Mouse (Mus musculus) neural tube, postnatal 0 days (tissue): ENCODE results near the gene Pycard. TPM values are rescaled to one million over a fixed set of nuclear protein-coding genes. Genes with fewer than 3 reads are reported as not detected.

Source experiments
- polyA plus RNA-seq: library from polyadenylated mRNA; unstranded; fragments of >200 nt; fragmentation: Nextera tagmentation; extraction: Ambion mirVana; gene quantifications from 2 replicates; pipeline ENCODE4 v1.2.1, GENCODE M21; 2015

The Pycard gene
- polyA plus RNA-seq = 13.0 and 15.8 TPM in 2 replicates

GRCm38 (mm10) chr7:127993341-127993977 is at the start of gene Pycard:
Pycard (minus strand) TSS chr7:127993867.

DNA sequence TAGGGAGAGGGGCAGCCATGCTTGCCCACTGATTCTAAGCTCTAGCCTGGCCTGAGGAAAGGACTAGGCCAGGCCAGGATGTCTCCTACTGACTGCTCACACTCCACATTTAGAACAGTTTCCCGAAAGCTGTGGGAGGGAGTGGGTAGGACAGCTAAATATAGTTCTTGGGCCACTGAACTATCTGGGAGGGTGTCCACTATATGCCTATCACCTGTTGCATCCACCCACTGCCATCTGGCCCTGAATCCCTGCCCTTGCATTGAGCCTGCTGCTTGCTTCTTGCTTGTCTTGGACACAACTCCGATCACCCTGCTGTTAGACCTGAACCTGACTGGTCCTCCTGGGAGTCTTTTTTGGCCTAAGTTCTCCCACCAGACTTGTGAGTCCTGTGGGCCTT is 10.0 kb upstream of the Pycard start, which contains the start of gene Trim72:
Gene Trim72, plus strand, starts transcription at position 262 of the 400 bp plus-strand sequence.

GRCm38 (mm10) chr7:127967004-127967921 is 26.4 kb downstream of the Pycard start, which contains the start of gene Fus:
Fus (plus strand) TSS chr7:127967457.

DNA sequence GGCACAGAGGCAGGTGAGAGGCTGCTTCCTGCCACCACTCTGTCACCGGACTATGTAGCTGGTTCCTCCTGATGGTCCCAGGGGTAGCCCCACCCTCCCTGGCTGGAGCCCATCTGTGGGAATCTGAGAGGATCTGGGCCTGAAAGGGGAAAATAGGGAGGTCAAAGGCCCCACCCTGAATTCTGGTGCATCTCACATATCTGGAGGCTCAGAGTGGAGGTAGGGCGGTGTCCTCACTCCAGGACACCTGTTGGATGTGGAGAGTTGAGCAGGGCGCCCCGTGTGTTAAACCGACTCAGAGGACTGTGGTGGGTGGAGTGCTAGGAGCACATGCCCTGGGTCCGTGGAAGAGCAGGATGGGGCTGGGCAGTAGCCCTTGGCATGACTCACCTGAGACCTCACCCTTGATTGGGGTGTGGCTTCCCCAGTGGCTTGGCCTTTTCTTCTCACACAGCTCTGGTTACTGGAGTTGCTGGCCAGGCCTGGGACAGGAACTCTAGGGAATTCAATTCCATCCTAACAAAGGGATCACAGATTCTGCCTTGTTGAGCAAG is 47.1 kb downstream of the Pycard start, which contains the start of gene Prss36:
Gene Prss36, minus strand, starts transcription at position 256 of the 554 bp plus-strand sequence.

Other genes starting within 250 kb of the Pycard start
- gene Fbxl19, start 249.3 kb downstream of the Pycard start, polyA plus RNA-seq = 7.4 and 8.8 TPM in 2 replicates
- gene Orai3, start 224.1 kb downstream of the Pycard start, polyA plus RNA-seq = 13.2 and 13.7 TPM in 2 replicates
- gene Setd1a, start 217.2 kb downstream of the Pycard start, polyA plus RNA-seq = 17.7 and 18.5 TPM in 2 replicates
- gene Gm49388, start 208.3 kb downstream of the Pycard start, polyA plus RNA-seq = not detected in 2 replicates
- 12.2 and 12.5 TPM in 2 replicates for gene Hsd3b7, start 193.3 kb downstream of the Pycard start, polyA plus RNA-seq
- gene Stx4a, start 169.6 kb downstream of the Pycard start, polyA plus RNA-seq = 28.1 and 32.5 TPM in 2 replicates
- 78.8 and 97.1 TPM in 2 replicates for gene Stx1b, start 169.3 kb downstream of the Pycard start, polyA plus RNA-seq
- gene Zfp646, start 117.6 kb downstream of the Pycard start, polyA plus RNA-seq = 3.8 and 4.5 TPM in 2 replicates
- 21.9 and 22.7 TPM in 2 replicates for gene Zfp668, start 117.0 kb downstream of the Pycard start, polyA plus RNA-seq
- gene Prss53, start 102.9 kb downstream of the Pycard start, polyA plus RNA-seq = 0.76 and 0.77 TPM in 2 replicates
- not detected in 2 replicates for gene Gm21974, start 98.4 kb downstream of the Pycard start, polyA plus RNA-seq
- gene Vkorc1, start 98.2 kb downstream of the Pycard start, polyA plus RNA-seq = 94.0 and 98.3 TPM in 2 replicates
- 59.5 and 62.2 TPM in 2 replicates for gene Bckdk, start 89.8 kb downstream of the Pycard start, polyA plus RNA-seq
- gene Kat8, start 81.4 kb downstream of the Pycard start, polyA plus RNA-seq = 32.9 and 34.4 TPM in 2 replicates
- gene Prss8, start 63.8 kb downstream of the Pycard start, polyA plus RNA-seq = 0.75 and 0.80 TPM in 2 replicates
- gene Prss36, start 47.1 kb downstream of the Pycard start, polyA plus RNA-seq = 18.5 and 19.6 TPM in 2 replicates
- gene Fus, start 26.4 kb downstream of the Pycard start, polyA plus RNA-seq = 283 and 308 TPM in 2 replicates
- gene Trim72, start 10.1 kb upstream of the Pycard start, polyA plus RNA-seq = not detected in 2 replicates
- gene Itgam, start 68.8 kb upstream of the Pycard start, polyA plus RNA-seq = 1.4 and 1.5 TPM in 2 replicates
- not detected in 2 replicates for gene Gm49368, start 68.8 kb upstream of the Pycard start, polyA plus RNA-seq
- gene Itgax, start 135.7 kb upstream of the Pycard start, polyA plus RNA-seq = 0.08 TPM in 1 of 2 replicates, not detected in the other
- 0.32 TPM in 1 of 2 replicates, not detected in the other for gene Itgad, start 160.5 kb upstream of the Pycard start, polyA plus RNA-seq
- gene Cox6a2, start 212.5 kb upstream of the Pycard start, polyA plus RNA-seq = 1.2 and 1.6 TPM in 2 replicates
- 12.5 and 14.3 TPM in 2 replicates for gene Armc5, start 243.5 kb upstream of the Pycard start, polyA plus RNA-seq
- gene 9130023H24Rik, start 244.2 kb upstream of the Pycard start, polyA plus RNA-seq = 4.3 TPM in 2 replicates